Mouse (Mus musculus): ENCODE results near the gene Myo3b. TPM values are rescaled to one million over a fixed set of nuclear protein-coding genes. Genes with fewer than 3 reads are reported as not detected.
"Not testable (repeated sequence)": the region's sequence is repeated elsewhere in the genome, so short reads cannot be mapped to it uniquely, and the experiment has no call there.

Myo3b gene
- polyA plus RNA-seq, 1 experiment from 2014 or later, result 0.04 TPM

GRCm38 (mm10) chr2:70226679-70227078, 187.8 kb downstream of the Myo3b start:
- peaks cover 8% of the 10 kb centered on the region; the same call in 1 of the 2 replicates for H3K4me1 ChIP-seq
- no peaks in the 10 kb centered on the region for H3K9me3 ChIP-seq
- WGBS, result 11% methylated on average over 3 of the region's 3 CpGs
- no peak for DNase-seq (ENCODE audit: low spot score)
- no peaks in the 10 kb centered on the region for H3K36me3 ChIP-seq (replicated peaks)
- H3K27ac ChIP-seq (replicated peaks), result no peak overlapping the region
- H3K4me3 ChIP-seq, result no peak overlapping the region
- H3K27me3 ChIP-seq (replicated peaks; ENCODE audit: low read depth, poor library complexity, severe bottlenecking), result peaks cover 16% of the 10 kb centered on the region; the same call in 1 of the 2 replicates

GRCm38 (mm10) chr2:70234450-70234849, 195.5 kb downstream of the Myo3b start:
- 84% methylated on average over 4 of the region's 4 CpGs for WGBS
- H3K27me3 ChIP-seq (replicated peaks; ENCODE audit: low read depth, poor library complexity, severe bottlenecking); H3K9me3 ChIP-seq: not testable (repeated sequence)

GRCm38 (mm10) chr2:70245981-70246380, 207.1 kb downstream of the Myo3b start:
- WGBS, result 69% methylated on average over 4 of the region's 4 CpGs
- H3K27ac ChIP-seq (replicated peaks), result no peak overlapping the region
- no peak overlapping the region for H3K4me3 ChIP-seq
- H3K9me3 ChIP-seq, result no peaks in the 10 kb centered on the region
- DNase-seq (ENCODE audit: low spot score), result no peak
- no peaks in the 10 kb centered on the region for H3K36me3 ChIP-seq (replicated peaks)
- no peaks in the 10 kb centered on the region for H3K27me3 ChIP-seq (replicated peaks; ENCODE audit: low read depth, poor library complexity, severe bottlenecking)
- peaks cover 6% of the 10 kb centered on the region; the same call in 1 of the 2 replicates for H3K4me1 ChIP-seq

More at GRCm38 (mm10) chr2:70234450-70234849, 195.5 kb downstream of the Myo3b start:
- not testable (repeated sequence) for H3K4me1 ChIP-seq; DNase-seq (ENCODE audit: low spot score); H3K36me3 ChIP-seq (replicated peaks); H3K27ac ChIP-seq (replicated peaks); H3K4me3 ChIP-seq

GRCm38 (mm10) chr2:70248616-70249015, 209.7 kb downstream of the Myo3b start:
- 87% methylated on average over 7 of the region's 7 CpGs for WGBS
- no peaks in the 10 kb centered on the region for H3K36me3 ChIP-seq (replicated peaks)

GRCm38 (mm10) chr2:70249872-70250271, 210.9 kb downstream of the Myo3b start:
- no peaks in the 10 kb centered on the region for H3K27me3 ChIP-seq (replicated peaks; ENCODE audit: low read depth, poor library complexity, severe bottlenecking)
- 74% methylated on average over 4 of the region's 4 CpGs for WGBS
- no peaks in the 10 kb centered on the region for H3K36me3 ChIP-seq (replicated peaks)
- no peak overlapping the region for H3K27ac ChIP-seq (replicated peaks)
- peaks cover 6% of the 10 kb centered on the region; the same call in 1 of the 2 replicates for H3K4me1 ChIP-seq
- DNase-seq (ENCODE audit: low spot score), result no peak
- no peak overlapping the region for H3K4me3 ChIP-seq
- no peaks in the 10 kb centered on the region for H3K9me3 ChIP-seq

More at GRCm38 (mm10) chr2:70248616-70249015, 209.7 kb downstream of the Myo3b start:
- DNase-seq (ENCODE audit: low spot score), result no peak
- Histone ChIP-seq H3K27me3 (replicated peaks; ENCODE audit: low read depth, poor library complexity, severe bottlenecking) (no peaks in the 10 kb centered on the region), H3K4me3 (no peak overlapping the region), H3K9me3 (no peaks in the 10 kb centered on the region), H3K27ac (replicated peaks) (no peak overlapping the region), H3K4me1 (peaks cover 6% of the 10 kb centered on the region; the same call in 1 of the 2 replicates)

GRCm38 (mm10) chr2:70251256-70251655, 212.3 kb downstream of the Myo3b start:
- H3K4me1 ChIP-seq, result peaks cover 6% of the 10 kb centered on the region; the same call in 1 of the 2 replicates
- 91% methylated on average over 10 of the region's 10 CpGs for WGBS

GRCm38 (mm10) chr2:70259357-70260000, 220.6 kb downstream of the Myo3b start:
- H3K4me3 ChIP-seq, result no peak overlapping the region
- WGBS, result 34% methylated on average over 8 of the region's 8 CpGs
- no peak overlapping the region for H3K27ac ChIP-seq (replicated peaks)
- H3K4me1 ChIP-seq, result peaks cover 29% of the 10 kb centered on the region
- peak; percentile 27 for DNase-seq (ENCODE audit: low spot score)
- H3K27me3 ChIP-seq (replicated peaks; ENCODE audit: low read depth, poor library complexity, severe bottlenecking), result no peaks in the 10 kb centered on the region; the same call in 1 of the 2 replicates
- H3K36me3 ChIP-seq (replicated peaks), result no peaks in the 10 kb centered on the region
- H3K9me3 ChIP-seq, result no peaks in the 10 kb centered on the region

More at GRCm38 (mm10) chr2:70251256-70251655, 212.3 kb downstream of the Myo3b start:
- Histone ChIP-seq H3K27ac (replicated peaks) (no peak overlapping the region), H3K36me3 (replicated peaks) (no peaks in the 10 kb centered on the region), H3K27me3 (replicated peaks; ENCODE audit: low read depth, poor library complexity, severe bottlenecking) (no peaks in the 10 kb centered on the region), H3K9me3 (no peaks in the 10 kb centered on the region), H3K4me3 (no peak overlapping the region)
- no peak for DNase-seq (ENCODE audit: low spot score)

- 74% methylated on average over 2 of the region's 2 CpGs for WGBS
- H3K27ac ChIP-seq (replicated peaks), result no peak overlapping the region
- no peak for DNase-seq (ENCODE audit: low spot score)
These were observed 221.8 kb downstream of the Myo3b start for GRCm38 (mm10) chr2:70260646-70261195.

GRCm38 (mm10) chr2:70261703-70262564, 223.0 kb downstream of the Myo3b start:
- Histone ChIP-seq H3K36me3 (replicated peaks) (no peaks in the 10 kb centered on the region), H3K4me1 (peaks cover 29% of the 10 kb centered on the region), H3K9me3 (no peaks in the 10 kb centered on the region), H3K27ac (replicated peaks) (peak overlapping the region; percentile 61; the same call in 1 of the 2 replicates), H3K4me3 (no peak overlapping the region), H3K27me3 (replicated peaks; ENCODE audit: low read depth, poor library complexity, severe bottlenecking) (no peaks in the 10 kb centered on the region; the same call in 1 of the 2 replicates)
- 70% methylated on average over 8 of the region's 8 CpGs for WGBS
- no peak for DNase-seq (ENCODE audit: low spot score)

More at GRCm38 (mm10) chr2:70260646-70261195, 221.8 kb downstream of the Myo3b start:
- Histone ChIP-seq H3K4me1 (peaks cover 29% of the 10 kb centered on the region), H3K9me3 (no peaks in the 10 kb centered on the region), H3K27me3 (replicated peaks; ENCODE audit: low read depth, poor library complexity, severe bottlenecking) (no peaks in the 10 kb centered on the region; the same call in 1 of the 2 replicates), H3K36me3 (replicated peaks) (no peaks in the 10 kb centered on the region), H3K4me3 (no peak overlapping the region)

GRCm38 (mm10) chr2:70262565-70263082, 223.7 kb downstream of the Myo3b start:
- H3K9me3 ChIP-seq, result no peaks in the 10 kb centered on the region
- H3K27me3 ChIP-seq (replicated peaks; ENCODE audit: low read depth, poor library complexity, severe bottlenecking), result no peaks in the 10 kb centered on the region; the same call in 1 of the 2 replicates
- peak; percentile 50 for DNase-seq (ENCODE audit: low spot score)
- H3K36me3 ChIP-seq (replicated peaks), result no peaks in the 10 kb centered on the region
- peak overlapping the region; percentile 61; the same call in 1 of the 2 replicates for H3K27ac ChIP-seq (replicated peaks)
- peaks cover 29% of the 10 kb centered on the region for H3K4me1 ChIP-seq
- no peak overlapping the region for H3K4me3 ChIP-seq
- 27% methylated on average over 9 of the region's 9 CpGs for WGBS

GRCm38 (mm10) chr2:70278425-70279277, 239.7 kb downstream of the Myo3b start:
- no peaks in the 10 kb centered on the region for H3K9me3 ChIP-seq
- H3K27ac ChIP-seq (replicated peaks), result no peak overlapping the region
- WGBS, result 40% methylated on average over 13 of the region's 13 CpGs
- H3K4me3 ChIP-seq, result no peak overlapping the region
- H3K36me3 ChIP-seq (replicated peaks), result no peaks in the 10 kb centered on the region
- DNase-seq (ENCODE audit: low spot score), result peak; percentile 29
- no peaks in the 10 kb centered on the region for H3K4me1 ChIP-seq
- H3K27me3 ChIP-seq (replicated peaks; ENCODE audit: low read depth, poor library complexity, severe bottlenecking), result no peaks in the 10 kb centered on the region

All from embryonic facial prominence, embryonic 10.5 days (tissue).